Comparison of ENCODE assay signal across 12 mouse cellular contexts in genomic region chr4:155489101-155489970, GRCm38 (mm10). TPM values are rescaled to one million over a fixed set of nuclear protein-coding genes. Genes with fewer than 3 reads are reported as not detected.
DNase-seq lines count a peak whose midpoint lies in the region; ATAC-seq and TF ChIP-seq lines count a peak whose summit lies in the region.
"Had no signal": no experiment of that assay in that cellular context is flagged by ENCODE, and none has a peak within 500 bp of the region (broad histone marks: within the 10 kb centered on the region; RNA-seq: fewer than 3 reads in every experiment).

No protein-coding gene starts in this region.

- peaks cover 32 to 56% of the 10 kb centered on the region in 2 experiments for H3K4me1 ChIP-seq in heart, embryonic 14.5 days (ENCODE audit: control insufficient read depth in 2 of 2, insufficient read depth in 2 of 2, low read length in 2 of 2)
- H3K4me1 ChIP-seq in megakaryocyte, embryonic 14.5 days, result peaks cover 84% of the 10 kb centered on the region
- H3K4me1 ChIP-seq in intestine, postnatal 0 days (replicated peaks; ENCODE audit: control insufficient read depth, insufficient read depth, low read length), result peaks cover 29% of the 10 kb centered on the region
- H3K4me1 ChIP-seq in stomach, postnatal 0 days (replicated peaks; ENCODE audit: control insufficient read depth, insufficient read depth), result peaks cover 22% of the 10 kb centered on the region

- no peaks in the 10 kb centered on the region for H3K27me3 ChIP-seq in heart, embryonic 14.5 days (ENCODE audit: control insufficient read depth, insufficient read depth, low read length)
- H3K27me3 ChIP-seq in megakaryocyte, embryonic 14.5 days (replicated peaks), result no peaks in the 10 kb centered on the region
- H3K27me3 ChIP-seq in intestine, postnatal 0 days (replicated peaks; ENCODE audit: control insufficient read depth, insufficient read depth, low read length), result no peaks in the 10 kb centered on the region
- no peaks in the 10 kb centered on the region for H3K27me3 ChIP-seq in stomach, postnatal 0 days (ENCODE audit: control insufficient read depth, insufficient read depth, low read length)

- WGBS in heart, embryonic 14.5 days, result 55% methylated on average over 9 of the region's 9 CpGs
- WGBS in intestine, postnatal 0 days, result 63% methylated on average over 9 of the region's 9 CpGs
- WGBS in stomach, postnatal 0 days, result 80% methylated on average over 9 of the region's 9 CpGs

- peak overlapping the region; percentile 29; the same call in 1 of the 2 replicates for H3K4me2 ChIP-seq in heart, embryonic 14.5 days (ENCODE audit: low read length)
- H3K4me2 ChIP-seq in intestine, postnatal 0 days (replicated peaks; ENCODE audit: low read depth), result no peak overlapping the region
- no peak overlapping the region for H3K4me2 ChIP-seq in stomach, postnatal 0 days (replicated peaks; ENCODE audit: low read depth)

- no peak for ATAC-seq in heart, embryonic 14.5 days (ENCODE audit: insufficient number of reproducible peaks, insufficient read depth, low FRiP score, low read depth)
- no peak for ATAC-seq in megakaryocyte, adult 5-6 weeks (ENCODE audit: poor library complexity, severe bottlenecking)
- no peak for ATAC-seq in intestine, postnatal 0 days
- no peak for ATAC-seq in stomach, postnatal 0 days (ENCODE audit: low FRiP score, low TSS enrichment)

- peak overlapping the region; percentile 68 to 91 for H3K27ac ChIP-seq in heart, embryonic 14.5 days (replicated peaks in 1 of 2; ENCODE audit: control insufficient read depth in 1 of 2, insufficient read depth in 1 of 2, low read depth in 2 of 2, low read length in 2 of 2)
- peak overlapping the region; percentile 96 for H3K27ac ChIP-seq in intestine, postnatal 0 days (ENCODE audit: low read depth, low read length)
- H3K27ac ChIP-seq in stomach, postnatal 0 days (replicated peaks), result peak overlapping the region; percentile 94

- H3K9me3 ChIP-seq in heart, embryonic 14.5 days (ENCODE audit: control insufficient read depth, low read length), result no peaks in the 10 kb centered on the region
- no peaks in the 10 kb centered on the region for H3K9me3 ChIP-seq in megakaryocyte, embryonic 14.5 days
- H3K9me3 ChIP-seq in intestine, postnatal 0 days (ENCODE audit: control insufficient read depth), result no peaks in the 10 kb centered on the region
- H3K9me3 ChIP-seq in stomach, postnatal 0 days (ENCODE audit: control insufficient read depth, low read length), result no peaks in the 10 kb centered on the region

- TF ChIP-seq EP300 in stomach, postnatal 0 days (optimal IDR thresholded peaks at IDR 0.05), result no peak

- no peak for DNase-seq in heart, adult 8-10 months (ENCODE audit: low spot score)
- DNase-seq in stomach, postnatal 0 days (ENCODE audit: low spot score), result no peak
- no peak for DNase-seq in cerebellum, postnatal 14 days
- no peak for DNase-seq in left cerebral cortex, adult 8-10 months (ENCODE audit: low spot score in 2 of 2)
- DNase-seq: adrenal gland, adult 2 months; gastrocnemius, postnatal 36 days; thymus, postnatal 14 days had no signal

- no peak overlapping the region for H3K4me3 ChIP-seq in heart, embryonic 14.5 days (ENCODE audit: control insufficient read depth in 1 of 2, insufficient read depth in 1 of 2, low read depth in 1 of 2, low read length in 2 of 2)
- H3K4me3 ChIP-seq in megakaryocyte, embryonic 14.5 days (replicated peaks), result peak overlapping the region; percentile 62
- H3K4me3 ChIP-seq in intestine, postnatal 0 days (ENCODE audit: low read depth, low read length), result no peak overlapping the region
- no peak overlapping the region for H3K4me3 ChIP-seq in stomach, postnatal 0 days (ENCODE audit: low read depth, low read length)

- no peaks in the 10 kb centered on the region for H3K36me3 ChIP-seq in heart, embryonic 14.5 days (ENCODE audit: control insufficient read depth, insufficient read depth, low read length)
- H3K36me3 ChIP-seq in megakaryocyte, embryonic 14.5 days (replicated peaks; ENCODE audit: low read length), result peaks cover 3% of the 10 kb centered on the region
- no peaks in the 10 kb centered on the region for H3K36me3 ChIP-seq in intestine, postnatal 0 days (ENCODE audit: control insufficient read depth, insufficient read depth)
- H3K36me3 ChIP-seq in stomach, postnatal 0 days (ENCODE audit: control insufficient read depth, insufficient read depth, low read length), result no peaks in the 10 kb centered on the region

- no peak for TF ChIP-seq CTCF in intestine, postnatal 0 days (IDR thresholded peaks at IDR 0.05; ENCODE audit: low read depth)
- no peak for TF ChIP-seq CTCF in stomach, postnatal 0 days (IDR thresholded peaks at IDR 0.05; ENCODE audit: low read depth)

- peak overlapping the region; percentile 65 for H3K9ac ChIP-seq in heart, embryonic 14.5 days (ENCODE audit: low read length)
- H3K9ac ChIP-seq in intestine, postnatal 0 days (ENCODE audit: low read depth, low read length), result no peak overlapping the region
- no peak overlapping the region for H3K9ac ChIP-seq in stomach, postnatal 0 days (ENCODE audit: low read length)

RNA-seq across cellular contexts. Expression of gene Gnb1, which starts 1.8 kb away (rescaled TPM):
- polyA plus RNA-seq in heart, embryonic 14.5 days (2014; fragmentation: Nextera tagmentation; extraction: Ambion mirVana), result 375 and 396 TPM in 2 replicates
- total RNA-seq in heart, adult 8-10 months (2022), result 100 to 1,000 TPM; 136 to 150 (median 142) TPM
- 28.3 and 39.1 TPM in 2 replicates for polyA plus RNA-seq in megakaryocyte, embryonic 14.5 days (2012; ENCODE audit: insufficient read depth, low replicate concordance)
- total RNA-seq in megakaryocyte, adult 5-6 weeks (2015), result 244 and 278 TPM in 2 replicates
- total RNA-seq in megakaryocyte, adult 5-6 weeks (2017), result 158 and 180 TPM in 2 replicates
- 336 and 354 TPM in 2 replicates for polyA plus RNA-seq in intestine, postnatal 0 days (2015; fragmentation: Nextera tagmentation; extraction: Ambion mirVana)
- polyA plus RNA-seq in stomach, postnatal 0 days (2015; fragmentation: Nextera tagmentation; extraction: Ambion mirVana), result 263 and 272 TPM in 2 replicates
- 100 to 1,000 TPM; 790 to 898 (median 858) TPM for total RNA-seq in left cerebral cortex, adult 8-10 months (2022)

RNA-seq across cellular contexts. Expression of gene Tmem52, which starts 20.4 kb away (rescaled TPM):
- polyA plus RNA-seq in heart, embryonic 14.5 days (2014; fragmentation: Nextera tagmentation; extraction: Ambion mirVana), result not detected in 2 replicates
- total RNA-seq in heart, adult 8-10 months (2022), result 1 to 10 TPM; 4.2 to 9.6 (median 6.2) TPM
- not detected in 2 replicates for polyA plus RNA-seq in megakaryocyte, embryonic 14.5 days (2012; ENCODE audit: insufficient read depth, low replicate concordance)
- total RNA-seq in megakaryocyte, adult 5-6 weeks (2015), result not detected in 2 replicates
- total RNA-seq in megakaryocyte, adult 5-6 weeks (2017), result not detected in 2 replicates
- 15.9 and 16.2 TPM in 2 replicates for polyA plus RNA-seq in intestine, postnatal 0 days (2015; fragmentation: Nextera tagmentation; extraction: Ambion mirVana)
- polyA plus RNA-seq in stomach, postnatal 0 days (2015; fragmentation: Nextera tagmentation; extraction: Ambion mirVana), result 0.21 TPM in 1 of 2 replicates, not detected in the other
- total RNA-seq in left cerebral cortex, adult 8-10 months (2022), result 1 to 10 TPM in 3 of 4 experiments, under 1 TPM in 1; 0.41 to 2.0 (median 1.7) TPM
- total RNA-seq: monocyte, adult 5-6 weeks had no signal

Comparison
In these comparisons a context has a peak if more than half of its experiments do, and no peak if none do; other contexts are left out.
1. RNA of gene Tmem52, which starts 20.4 kb away (polyA plus RNA-seq): 15.9 to 16.2 TPM in intestine, postnatal 0 days; not detected in heart, embryonic 14.5 days, 0.21 TPM in stomach, postnatal 0 days and not detected in megakaryocyte, embryonic 14.5 days; every median in the first group is over 10 times any median in the second.
2. Peak in every context shown above with its lines, with median percentiles within 50 percentile points of each other: H3K27ac ChIP-seq.